Comparison of ENCODE assay signal across 19 mouse cellular contexts in genomic region chr9:43067896-43068295, GRCm38 (mm10). TPM values are rescaled to one million over a fixed set of nuclear protein-coding genes. Genes with fewer than 3 reads are reported as not detected.
A peak's percentile ranks its signal among the peaks of the same experiment; 100 is the strongest.
DNase-seq lines count a peak whose midpoint lies in the region; ATAC-seq and TF ChIP-seq lines count a peak whose summit lies in the region.
"Had no signal": no experiment of that assay in that cellular context is flagged by ENCODE, and none has a peak within 500 bp of the region (broad histone marks: within the 10 kb centered on the region; RNA-seq: fewer than 3 reads in every experiment).

No protein-coding gene starts in this region.

- no peak for DNase-seq in gastrocnemius, adult 2 months
- DNase-seq in gastrocnemius, postnatal 4 days (ENCODE audit: low spot score in 2 of 2): no peak
- DNase-seq in liver, adult 2 months (ENCODE audit: extremely low read depth, low read depth, low spot score): peak; percentile 55
- no peak for DNase-seq in liver
- DNase-seq in kidney, adult 9 months: no peak
- DNase-seq: adrenal gland, postnatal 14 days; cerebellum, adult 11 months; cerebellum, postnatal 14 days; embryo, embryonic 11 days; gastrocnemius, postnatal 36 days; heart, postnatal 10 days; liver, embryonic 13.5 days had no signal

- H3K27me3 ChIP-seq in liver, adult 2 months (ENCODE audit: control insufficient read depth, insufficient read depth, low read length): no peaks in the 10 kb centered on the region
- H3K27me3 ChIP-seq in hindbrain, embryonic 16.5 days (replicated peaks; ENCODE audit: control insufficient read depth, insufficient read depth, low read length): no peaks in the 10 kb centered on the region
- H3K27me3 ChIP-seq in neural tube, embryonic 14.5 days (ENCODE audit: control insufficient read depth, insufficient read depth, low read length): no peaks in the 10 kb centered on the region
- H3K27me3 ChIP-seq: CH12.LX; lung, embryonic 15.5 days; midbrain, embryonic 12.5 days had no signal

- H3K4me3 ChIP-seq in gastrocnemius, adult 2 months: no peak overlapping the region
- no peak overlapping the region for H3K4me3 ChIP-seq in liver, adult 2 months (ENCODE audit: insufficient read depth, low read depth, low read length)
- peak overlapping the region; percentile 5; the same call in 1 of the 2 replicates for H3K4me3 ChIP-seq in hindbrain, embryonic 16.5 days (ENCODE audit: low read length)
- no peak overlapping the region for H3K4me3 ChIP-seq in neural tube, embryonic 14.5 days (ENCODE audit: low read depth, low read length)
- H3K4me3 ChIP-seq: liver, embryonic 13.5 days; lung, embryonic 15.5 days; midbrain, embryonic 12.5 days had no signal

- no peak overlapping the region for H3K9ac ChIP-seq in liver, adult 2 months (ENCODE audit: low read depth, low read length)
- no peak overlapping the region for H3K9ac ChIP-seq in hindbrain, embryonic 16.5 days (ENCODE audit: low read depth, low read length)
- H3K9ac ChIP-seq in neural tube, embryonic 14.5 days (replicated peaks; ENCODE audit: low read depth, low read length): no peak overlapping the region
- H3K9ac ChIP-seq: liver, embryonic 13.5 days; lung, embryonic 15.5 days; midbrain, embryonic 12.5 days had no signal

- peaks cover 47% of the 10 kb centered on the region for H3K79me2 ChIP-seq in liver, adult 2 months (ENCODE audit: control insufficient read depth, insufficient read depth, low read length)

- intact Hi-C loops in gastrocnemius, adult 2 months (cut with DNase I): loop anchor here (2.0 kb wide), 1 partner anchor 15 kb away; no protein-coding TSS in a partner anchor

- TF ChIP-seq POLR2A in liver, adult 2 months (IDR thresholded peaks at IDR 0.05; ENCODE audit: extremely low read depth, insufficient read depth, low read length): no peak

- 0 out of 2 replicates have a peak overlapping the region, but pooled peaks have one; percentile 1 for H3K27ac ChIP-seq in gastrocnemius, adult 2 months
- no peak overlapping the region for H3K27ac ChIP-seq in liver, adult 2 months (replicated peaks; ENCODE audit: insufficient read depth, low read depth, low read length)
- H3K27ac ChIP-seq in hindbrain, embryonic 16.5 days (ENCODE audit: low read depth, low read length): no peak overlapping the region
- H3K27ac ChIP-seq in neural tube, embryonic 14.5 days (ENCODE audit: low read depth, low read length): no peak overlapping the region
- H3K27ac ChIP-seq: liver, embryonic 13.5 days; lung, embryonic 15.5 days; macrophage; midbrain, embryonic 12.5 days had no signal

- no peak for ATAC-seq in hindbrain, embryonic 16.5 days
- no peak for ATAC-seq in neural tube, embryonic 14.5 days (ENCODE audit: low read depth)

- 31% methylated on average over 3 of the region's 3 CpGs for WGBS in liver, adult 2 months
- WGBS in hindbrain, embryonic 16.5 days: 78% methylated on average over 3 of the region's 3 CpGs
- WGBS in neural tube, embryonic 14.5 days: 92% methylated on average over 3 of the region's 3 CpGs

- H3K4me2 ChIP-seq in hindbrain, embryonic 16.5 days (ENCODE audit: low read length): peak overlapping the region; percentile 42
- H3K4me2 ChIP-seq in neural tube, embryonic 14.5 days (ENCODE audit: low read depth, low read length): peak overlapping the region; percentile 15; the same call in 1 of the 2 replicates
- H3K4me2 ChIP-seq: heart, embryonic 11.5 days; liver, embryonic 13.5 days; lung, embryonic 15.5 days; midbrain, embryonic 12.5 days had no signal

- TF ChIP-seq CTCF in gastrocnemius, adult 2 months (IDR thresholded peaks at IDR 0.05): no peak
- TF ChIP-seq CTCF in liver, adult 2 months (IDR thresholded peaks at IDR 0.05; ENCODE audit: low read depth, low read length): no peak

- H3K9me3 ChIP-seq in hindbrain, embryonic 16.5 days (ENCODE audit: control insufficient read depth, low read length): no peaks in the 10 kb centered on the region
- H3K9me3 ChIP-seq in neural tube, embryonic 14.5 days (ENCODE audit: control insufficient read depth, low read length): no peaks in the 10 kb centered on the region
- H3K9me3 ChIP-seq: liver, embryonic 13.5 days; lung, embryonic 15.5 days; midbrain, embryonic 12.5 days had no signal

- H3K4me1 ChIP-seq in liver, adult 2 months (ENCODE audit: control insufficient read depth, insufficient read depth, low read length): peaks cover 11% of the 10 kb centered on the region
- peaks cover 28% of the 10 kb centered on the region for H3K4me1 ChIP-seq in hindbrain, embryonic 16.5 days (ENCODE audit: control insufficient read depth, insufficient read depth, low read depth, low read length)
- peaks cover 19% of the 10 kb centered on the region; the same call in 1 of the 2 replicates for H3K4me1 ChIP-seq in neural tube, embryonic 14.5 days (ENCODE audit: control insufficient read depth, insufficient read depth, low read length)

- H3K36me3 ChIP-seq in liver, adult 2 months (ENCODE audit: control insufficient read depth, insufficient read depth, low read length): no peaks in the 10 kb centered on the region
- H3K36me3 ChIP-seq in hindbrain, embryonic 16.5 days (ENCODE audit: control insufficient read depth, insufficient read depth, low read length): no peaks in the 10 kb centered on the region
- H3K36me3 ChIP-seq in neural tube, embryonic 14.5 days (ENCODE audit: control insufficient read depth, insufficient read depth, low read length): no peaks in the 10 kb centered on the region
- H3K36me3 ChIP-seq: liver, embryonic 13.5 days; lung, embryonic 15.5 days; midbrain, embryonic 12.5 days had no signal

RNA-seq across cellular contexts. Expression of gene Arhgef12, which starts 39.1 kb away (rescaled TPM):
- total RNA-seq in gastrocnemius, adult 2 months (2021): 10 to 100 TPM; 41.9 to 61.9 TPM
- total RNA-seq in gastrocnemius, postnatal 4 days (2021): 10 to 100 TPM; 55.7 to 56.3 TPM
- 62.3 and 77.7 TPM in 2 replicates for total RNA-seq in liver, adult 2 months (2014; rRNA removed)
- polyA plus RNA-seq in liver, adult 2 months (2012; rRNA removed): 20.8 and 22.9 TPM in 2 replicates
- polyA plus RNA-seq in hindbrain, embryonic 16.5 days (2015; fragmentation: Nextera tagmentation; extraction: Ambion mirVana): 17.0 and 17.9 TPM in 2 replicates
- polyA plus RNA-seq in neural tube, embryonic 14.5 days (2014; fragmentation: Nextera tagmentation; extraction: Ambion mirVana): 32.4 and 51.4 TPM in 2 replicates

RNA-seq across cellular contexts. Expression of gene Tmem136, which starts 48.5 kb away (rescaled TPM):
- total RNA-seq in gastrocnemius, adult 2 months (2021): 1 to 10 TPM; 2.3 to 3.0 TPM
- 1 to 10 TPM; 1.8 to 1.9 TPM for total RNA-seq in gastrocnemius, postnatal 4 days (2021)
- 0.34 and 0.37 TPM in 2 replicates for total RNA-seq in liver, adult 2 months (2014; rRNA removed)
- polyA plus RNA-seq in liver, adult 2 months (2012; rRNA removed): 0.17 and 0.32 TPM in 2 replicates
- polyA plus RNA-seq in hindbrain, embryonic 16.5 days (2015; fragmentation: Nextera tagmentation; extraction: Ambion mirVana): 9.2 and 11.4 TPM in 2 replicates
- polyA plus RNA-seq in neural tube, embryonic 14.5 days (2014; fragmentation: Nextera tagmentation; extraction: Ambion mirVana): 11.8 and 14.6 TPM in 2 replicates
- polyA plus RNA-seq: macrophage had no signal
